Mouse (Mus musculus): Measurements from ENCODE around the gene Ptprh.

GRCm38 (mm10) chr7:4537181-4537580, 66.7 kb downstream of the Ptprh start:
- TF ChIP-seq CTCF (IDR thresholded peaks at IDR 0.05; ENCODE audit: control insufficient read depth, insufficient read depth, low read length) (no peak), POLR2A (IDR thresholded peaks at IDR 0.05; ENCODE audit: borderline replicate concordance, control insufficient read depth, low read depth, low read length) (no peak)

Data from bone marrow, adult 2 months (tissue).